Mouse (Mus musculus) midbrain, embryonic 11.5 days (tissue): ENCODE data around the gene Lin52. TPM values are rescaled to one million over a fixed set of nuclear protein-coding genes. Genes with fewer than 3 reads are reported as not detected.

ENCODE experiments used
- ATAC-seq: fragments of 200-750 bp; cut with Nextera tagmentation; 2 replicates; pipeline ENCODE4 v1.8.0; 2017; ENCODE audit warnings: moderate TSS enrichment, moderate library complexity; ENCODE audit not compliant: low FRiP score
- DNase-seq: peaks from one replicate; pipeline ENCODE4 v3.0.0; 2015; ENCODE audit warnings: low spot score; ENCODE audit errors: missing footprints
- H3K27ac ChIP-seq: fragments of 300-500 bp; sonication (generic); 2 replicates; pipeline ENCODE4 v1.5.1; 2014; ENCODE audit warnings: low read depth, low read length
- H3K27me3 ChIP-seq: fragments of 300-500 bp; sonication (generic); 2 replicates; pipeline ENCODE4 v1.6.1; 2014; ENCODE audit warnings: mild to moderate bottlenecking, low read length, moderate library complexity, mixed read lengths; ENCODE audit not compliant: control insufficient read depth, insufficient read depth
- H3K36me3 ChIP-seq: fragments of 300-500 bp; sonication (generic); 2 replicates; pipeline ENCODE4 v1.6.1; 2014; ENCODE audit warnings: mild to moderate bottlenecking, low read length, moderate library complexity, mixed read lengths; ENCODE audit not compliant: control insufficient read depth, insufficient read depth
- H3K4me1 ChIP-seq: fragments of 300-500 bp; sonication (generic); 2 replicates; pipeline ENCODE4 v1.6.1; 2014; ENCODE audit warnings: low read length; ENCODE audit not compliant: control insufficient read depth, insufficient read depth
- H3K4me2 ChIP-seq: fragments of 300-500 bp; sonication (generic); 2 replicates; pipeline ENCODE4 v1.6.1; 2014; ENCODE audit warnings: mild to moderate bottlenecking, moderate library complexity
- H3K4me3 ChIP-seq: fragments of 300-500 bp; sonication (generic); 2 replicates; pipeline ENCODE4 v1.5.1; 2014; ENCODE audit warnings: low read depth, low read length
- H3K9ac ChIP-seq: fragments of 300-500 bp; sonication (generic); 2 replicates; pipeline ENCODE4 v1.6.1; 2014; ENCODE audit warnings: low read length
- H3K9me3 ChIP-seq: fragments of 300-500 bp; sonication (generic); 2 replicates; pipeline ENCODE4 v1.6.1; 2016; ENCODE audit warnings: low read length; ENCODE audit not compliant: control insufficient read depth
- WGBS: fragments of 180-500 bp; shearing (Covaris S2); extraction: QIAGEN DNeasy Blood & Tissue Kit; methylation state at CpG from one replicate; pipeline ENCODE4 v1.1.7; 2014; 5-methylcytosine and 5-hydroxymethylcytosine counted together
- polyA plus RNA-seq: library from polyadenylated mRNA; unstranded; fragments of >200 nt; fragmentation: Nextera tagmentation; extraction: Ambion mirVana; gene quantifications from 2 replicates; pipeline ENCODE4 v1.2.1, GENCODE M21; 2014

The Lin52 gene
- polyA plus RNA-seq = 42.2 and 45.7 TPM in 2 replicates

- Histone ChIP-seq H3K27ac (peak within 1 kb of the TSS; percentile 5; the same call in 1 of the 2 replicates), H3K9ac (peak within 1 kb of the TSS; percentile 79), H3K4me3 (peak within 1 kb of the TSS; percentile 73), H3K36me3 (no peaks in the 10 kb centered on the region), H3K27me3 (no peaks in the 10 kb centered on the region), H3K9me3 (no peaks in the 10 kb centered on the region), H3K4me2 (peak within 1 kb of the TSS; percentile 94), H3K4me1 (peaks cover 11% of the 10 kb centered on the region)
- DNase-seq = peak; percentile 98
- ATAC-seq = peak; percentile 98
- whole genome bisulfite sequencing = under 1% methylated on average over 49 of the region's 49 CpGs
These were observed at the start of gene Lin52, which contains the start of gene Aldh6a1 for GRCm38 (mm10) chr12:84450718-84451646. Gene Lin52, plus strand, starts transcription at chr12:84451422. Gene Aldh6a1, minus strand, starts transcription at chr12:84451004.

- no peak overlapping the region for H3K4me2 ChIP-seq
- WGBS = 87% methylated on average over 9 of the region's 9 CpGs
- H3K9ac ChIP-seq = no peak overlapping the region
- no peak overlapping the region for H3K27ac ChIP-seq
- no peaks in the 10 kb centered on the region for H3K9me3 ChIP-seq
- H3K4me1 ChIP-seq = peaks cover 4% of the 10 kb centered on the region
- no peak for ATAC-seq
- H3K36me3 ChIP-seq = no peaks in the 10 kb centered on the region
- no peak for DNase-seq
- H3K27me3 ChIP-seq = no peaks in the 10 kb centered on the region
- no peak overlapping the region for H3K4me3 ChIP-seq
These were observed 48.3 kb upstream of the Lin52 start for GRCm38 (mm10) chr12:84402923-84403322.

GRCm38 (mm10) chr12:84404541-84404940 is 46.7 kb upstream of the Lin52 start:
- DNase-seq (no peak), ATAC-seq (no peak)
- Histone ChIP-seq H3K9me3 (no peaks in the 10 kb centered on the region), H3K4me2 (no peak overlapping the region), H3K4me3 (no peak overlapping the region), H3K27me3 (no peaks in the 10 kb centered on the region), H3K4me1 (peaks cover 5% of the 10 kb centered on the region), H3K36me3 (no peaks in the 10 kb centered on the region), H3K9ac (no peak overlapping the region), H3K27ac (no peak overlapping the region)
- 82% methylated on average over 6 of the region's 6 CpGs for WGBS

- Histone ChIP-seq H3K4me2 (no peak overlapping the region), H3K4me3 (no peak overlapping the region), H3K27me3 (peaks cover 2% of the 10 kb centered on the region; the same call in 1 of the 2 replicates), H3K36me3 (no peaks in the 10 kb centered on the region), H3K27ac (no peak overlapping the region), H3K9ac (no peak overlapping the region), H3K4me1 (peaks cover 5% of the 10 kb centered on the region), H3K9me3 (no peaks in the 10 kb centered on the region)
- WGBS = 60% methylated on average over 4 of the region's 4 CpGs
- ATAC-seq (no peak), DNase-seq (no peak)
These were observed 44.0 kb upstream of the Lin52 start for GRCm38 (mm10) chr12:84407259-84407658.

GRCm38 (mm10) chr12:84407874-84408818 is 43.1 kb upstream of the Lin52 start:
- H3K9ac ChIP-seq = peak overlapping the region; percentile 85
- peaks cover 2% of the 10 kb centered on the region; the same call in 1 of the 2 replicates for H3K27me3 ChIP-seq
- H3K36me3 ChIP-seq = no peaks in the 10 kb centered on the region
- ATAC-seq (no peak; the same call in none of the 2 replicates), DNase-seq (peak; percentile 87)
- peaks cover 5% of the 10 kb centered on the region for H3K4me1 ChIP-seq
- H3K4me2 ChIP-seq = peak overlapping the region; percentile 96
- peak overlapping the region; percentile 59 for H3K27ac ChIP-seq
- H3K9me3 ChIP-seq = no peaks in the 10 kb centered on the region
- 3% methylated on average over 39 of the region's 52 CpGs for WGBS
- H3K4me3 ChIP-seq = peak overlapping the region; percentile 69

GRCm38 (mm10) chr12:84408819-84409507 is 42.3 kb upstream of the Lin52 start, which contains the start of the genes Entpd5 and Bbof1:
Gene Entpd5, minus strand, starts transcription at chr12:84409029.
Gene Bbof1, plus strand, starts transcription at chr12:84409071.
- WGBS = 2% methylated on average over 41 of the region's 63 CpGs

GRCm38 (mm10) chr12:84416834-84417604 is 34.2 kb upstream of the Lin52 start, which contains the start of gene Rnf113a2:
Gene Rnf113a2, plus strand, starts transcription at chr12:84417196.
- H3K9ac ChIP-seq = peak within 1 kb of the TSS; percentile 74
- peak within 1 kb of the TSS; percentile 77 for H3K4me2 ChIP-seq
- peak; percentile 90 for ATAC-seq

More at GRCm38 (mm10) chr12:84408819-84409507, 42.3 kb upstream of the Lin52 start, which contains the start of the genes Entpd5 and Bbof1:
- no peaks in the 10 kb centered on the region for H3K36me3 ChIP-seq
- H3K4me2 ChIP-seq = peak within 1 kb of the TSS; percentile 96
- H3K9ac ChIP-seq = peak within 1 kb of the TSS; percentile 85
- H3K4me1 ChIP-seq = peaks cover 5% of the 10 kb centered on the region
- ATAC-seq (peak; percentile 94), DNase-seq (peak; percentile 99)
- peaks cover 2% of the 10 kb centered on the region; the same call in 1 of the 2 replicates for H3K27me3 ChIP-seq
- peak within 1 kb of the TSS; percentile 69 for H3K4me3 ChIP-seq
- H3K9me3 ChIP-seq = no peaks in the 10 kb centered on the region
- H3K27ac ChIP-seq = peak within 1 kb of the TSS; percentile 59

More at GRCm38 (mm10) chr12:84416834-84417604, 34.2 kb upstream of the Lin52 start, which contains the start of gene Rnf113a2:
- H3K4me3 ChIP-seq = peak within 1 kb of the TSS; percentile 41
- H3K4me1 ChIP-seq = peaks cover 4% of the 10 kb centered on the region; the same call in 1 of the 2 replicates
- 3% methylated on average over 50 of the region's 50 CpGs for WGBS
- no peaks in the 10 kb centered on the region; the same call in 1 of the 2 replicates for H3K36me3 ChIP-seq
- H3K27ac ChIP-seq = no peak within 1 kb of the TSS
- peak; percentile 98 for DNase-seq
- H3K9me3 ChIP-seq = no peaks in the 10 kb centered on the region
- H3K27me3 ChIP-seq = no peaks in the 10 kb centered on the region
